Comparison of ENCODE assay signal across 12 mouse cellular contexts in genomic region chr2:121668256-121668655, GRCm38 (mm10).
"Had no signal": no experiment of that assay in that cellular context is flagged by ENCODE, and none has a peak within 500 bp of the region (broad histone marks: within the 10 kb centered on the region; RNA-seq: fewer than 3 reads in every experiment).

No protein-coding gene starts in this region.

- DNase-seq: lung, embryonic 14.5 days; lung, postnatal 10 days; lung, postnatal 4 days; midbrain, embryonic 14.5 days; retina, postnatal 1 day; right cerebral cortex, adult 18-20 months; right cerebral cortex, postnatal 25 days; right cerebral cortex, postnatal 4 days; spleen, adult 18-20 months; thymus, adult 18-20 months; thymus, postnatal 14 days; thymus, postnatal 36 days had no signal
